Mouse (Mus musculus) c-Kit-negative CD71-positive TER-119-positive erythroid progenitor cells, embryonic 14.5 days (primary cell): ENCODE measurements around the gene Ptprz1.
"Not testable (repeated sequence)": the region's sequence is repeated elsewhere in the genome, so short reads cannot be mapped to it uniquely, and the experiment has no call there.

Source experiments
- DNase-seq: peaks from one replicate; pipeline ENCODE4 v3.0.0-alpha.2; 2013; ENCODE audit warnings: low read depth, low spot score

Ptprz1 gene

GRCm38 (mm10) chr6:23003152-23003551 lies 127.8 kb downstream of the Ptprz1 start:
- DNase-seq: no peak

GRCm38 (mm10) chr6:23014988-23015613 lies 139.8 kb downstream of the Ptprz1 start:
- no peak for DNase-seq

DNA sequence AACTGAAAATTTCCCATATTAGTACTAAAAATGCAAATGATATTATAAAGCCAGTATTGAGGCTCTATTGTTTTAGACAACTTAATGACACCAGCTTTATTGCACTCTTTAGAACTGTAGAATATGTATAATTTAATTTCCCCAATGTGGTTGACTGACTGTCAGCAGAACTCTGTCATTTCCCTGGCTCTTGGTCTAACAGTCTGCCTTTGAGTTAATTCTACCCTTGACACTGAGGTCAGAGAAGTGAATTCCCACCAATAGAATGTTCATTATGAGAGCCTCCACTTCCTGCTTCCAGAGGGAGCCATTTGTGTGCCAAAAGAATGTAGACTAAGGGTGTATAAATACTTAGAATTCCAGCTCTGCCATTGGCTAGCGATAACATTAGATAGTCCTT lies 152.9 kb downstream of the Ptprz1 start:
- no peak for DNase-seq

DNA sequence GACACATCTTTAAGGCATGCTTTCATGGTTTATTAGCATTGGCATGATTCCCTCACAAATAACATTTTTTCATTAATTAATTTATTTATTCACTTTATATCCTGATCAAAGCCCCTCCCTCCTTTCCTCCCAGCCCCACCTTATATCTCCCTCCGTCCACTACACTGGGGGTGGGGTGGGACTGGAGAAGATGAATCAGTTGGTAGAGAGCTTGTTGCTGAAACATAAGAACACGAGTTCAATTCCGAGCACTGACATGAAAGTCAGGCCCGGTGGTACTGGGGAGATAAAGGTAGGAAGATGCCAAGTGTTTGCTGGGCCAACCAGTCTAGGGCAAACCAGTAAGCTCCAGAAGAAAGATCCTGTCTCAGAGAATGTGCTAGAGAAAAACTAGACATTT lies 173.5 kb downstream of the Ptprz1 start:
- DNase-seq: no peak

- DNase-seq: no peak
Observed at GRCm38 (mm10) chr6:23055734-23056133, 180.4 kb downstream of the Ptprz1 start.

GRCm38 (mm10) chr6:23076060-23076459 lies 200.8 kb downstream of the Ptprz1 start:
- no peak for DNase-seq

GRCm38 (mm10) chr6:23078273-23078672 lies 203.0 kb downstream of the Ptprz1 start:
- DNase-seq: no peak

GRCm38 (mm10) chr6:23079991-23080680 lies 204.8 kb downstream of the Ptprz1 start:
- no peak for DNase-seq

DNA sequence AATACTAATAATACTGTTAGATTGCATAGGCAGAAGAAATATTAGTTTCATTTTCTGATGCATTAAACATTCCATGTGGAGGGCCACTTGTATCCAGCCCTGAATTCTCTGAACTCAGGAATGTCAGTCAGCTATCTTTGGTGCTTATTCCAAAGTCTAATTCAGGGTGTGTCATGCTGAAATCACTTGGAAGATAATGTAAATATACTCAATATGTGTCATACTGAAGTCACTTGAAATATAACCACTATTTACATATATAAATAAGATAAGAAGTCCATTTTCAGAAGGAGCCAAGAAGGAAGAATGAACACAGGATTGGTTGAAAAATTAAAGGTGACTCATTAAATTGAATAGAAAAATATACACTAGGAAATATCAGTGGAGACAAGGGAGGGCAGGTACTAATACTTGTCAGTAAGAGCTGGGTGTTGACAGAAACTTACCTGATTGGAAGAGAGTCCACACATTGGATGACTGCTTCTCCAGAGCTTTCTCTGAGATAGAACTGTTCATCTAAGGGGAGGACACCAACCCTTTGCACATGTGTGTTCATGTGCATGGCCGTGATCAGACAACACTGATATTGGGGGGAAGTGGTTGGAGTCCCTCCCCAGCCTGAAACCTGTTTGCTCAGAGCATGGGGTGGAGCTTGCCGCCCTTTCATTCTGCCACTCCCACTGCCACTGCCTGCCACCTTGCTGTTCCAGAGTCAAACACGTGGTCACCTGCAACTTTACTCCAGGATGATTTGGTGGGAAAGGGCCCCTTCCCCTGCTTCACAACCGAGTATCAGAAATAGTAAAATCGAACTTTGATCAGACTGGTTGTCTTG lies 209.5 kb downstream of the Ptprz1 start:
- DNase-seq: no peak

GRCm38 (mm10) chr6:23089292-23089691 lies 214.0 kb downstream of the Ptprz1 start:
- not testable (repeated sequence) for DNase-seq

DNA sequence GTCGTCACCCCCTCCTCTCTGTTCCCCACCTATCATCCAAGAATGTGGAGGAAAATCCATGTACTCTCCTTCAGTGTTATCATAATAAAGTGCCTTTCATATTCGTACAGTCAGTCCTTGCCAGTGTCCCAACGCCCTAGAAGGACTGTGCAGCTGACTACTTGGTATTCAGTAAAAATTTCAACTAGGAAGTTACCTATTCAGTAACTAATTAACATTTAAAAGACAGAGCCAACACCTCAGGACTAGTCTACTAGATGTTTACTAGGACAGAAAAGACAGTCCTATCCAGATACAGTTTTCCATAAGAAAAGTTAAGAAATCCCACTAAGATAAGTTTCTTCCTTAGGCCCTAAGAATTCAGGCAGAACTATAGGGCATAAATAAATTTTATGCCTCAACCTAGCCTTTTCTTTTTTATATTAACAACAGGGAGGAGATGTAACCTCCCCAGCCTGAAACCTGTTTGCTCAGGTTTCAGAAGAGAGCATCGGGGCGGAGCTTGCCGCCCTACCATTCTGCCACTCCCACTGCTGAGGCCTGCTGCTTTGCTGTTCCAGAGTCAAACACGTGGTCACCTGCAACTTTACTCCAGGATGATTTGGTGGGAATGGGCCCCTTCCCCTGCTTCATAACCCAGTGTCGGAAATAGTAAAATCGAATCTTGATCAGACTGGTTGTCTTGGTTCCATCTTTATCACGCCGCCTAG lies 215.2 kb downstream of the Ptprz1 start:
- not testable (repeated sequence) for DNase-seq
